ENCODE assay signal across 12 mouse cellular contexts in genomic region chr11:80336351-80336730, GRCm38 (mm10). TPM values are rescaled to one million over a fixed set of nuclear protein-coding genes. Genes with fewer than 3 reads are reported as not detected.
DNase-seq lines count a peak whose midpoint lies in the region; ATAC-seq lines count a peak whose summit lies in the region.
"Had no signal": no experiment of that assay in that cellular context is flagged by ENCODE, and none has a peak within 500 bp of the region (broad histone marks: within the 10 kb centered on the region; RNA-seq: fewer than 3 reads in every experiment).

No protein-coding gene starts in this region.

- no peak for DNase-seq in forebrain, embryonic 10.5 days (ENCODE audit: extremely low spot score, low spot score)
- peak; percentile 22 for DNase-seq in MN1 (ENCODE audit: low spot score)
- DNase-seq in urinary bladder, postnatal 36 days (ENCODE audit: low spot score in 2 of 2), result no peak
- no peak for DNase-seq in cerebellum, adult 11-12 months
- DNase-seq: cerebellum, postnatal 25 days; kidney, adult 8-10 months had no signal

- H3K27me3 ChIP-seq in forebrain, embryonic 10.5 days (ENCODE audit: poor library complexity, severe bottlenecking), result peaks cover 31% of the 10 kb centered on the region
- H3K27me3 ChIP-seq in forebrain, embryonic 16.5 days (replicated peaks; ENCODE audit: control insufficient read depth, insufficient read depth, low read length), result no peaks in the 10 kb centered on the region
- no peaks in the 10 kb centered on the region for H3K27me3 ChIP-seq in forebrain, embryonic 13.5 days
- no peaks in the 10 kb centered on the region for H3K27me3 ChIP-seq in midbrain, embryonic 13.5 days

- no peaks in the 10 kb centered on the region for H3K36me3 ChIP-seq in forebrain, embryonic 10.5 days (replicated peaks)
- no peaks in the 10 kb centered on the region; the same call in 1 of the 2 replicates for H3K36me3 ChIP-seq in forebrain, embryonic 16.5 days (ENCODE audit: control insufficient read depth, insufficient read depth)
- H3K36me3 ChIP-seq in forebrain, embryonic 13.5 days (ENCODE audit: poor library complexity, severe bottlenecking), result peaks cover 57% of the 10 kb centered on the region
- peaks cover 17% of the 10 kb centered on the region; the same call in 1 of the 2 replicates for H3K36me3 ChIP-seq in midbrain, embryonic 13.5 days

- ATAC-seq in forebrain, embryonic 16.5 days, result no peak
- no peak for ATAC-seq in forebrain, embryonic 13.5 days
- ATAC-seq in midbrain, embryonic 13.5 days, result no peak
- ATAC-seq in erythroid progenitor cell, adult 5-6 weeks (replicated peaks; ENCODE audit: low FRiP score, poor library complexity, severe bottlenecking), result no peak

- H3K9me3 ChIP-seq in forebrain, embryonic 10.5 days, result no peaks in the 10 kb centered on the region
- H3K9me3 ChIP-seq in forebrain, embryonic 16.5 days (ENCODE audit: control insufficient read depth, low read length), result no peaks in the 10 kb centered on the region
- H3K9me3 ChIP-seq in forebrain, embryonic 13.5 days (replicated peaks), result no peaks in the 10 kb centered on the region
- no peaks in the 10 kb centered on the region for H3K9me3 ChIP-seq in midbrain, embryonic 13.5 days

- WGBS in forebrain, embryonic 10.5 days, result 15% methylated on average over 6 of the region's 6 CpGs
- 9% methylated on average over 6 of the region's 6 CpGs for WGBS in forebrain, embryonic 16.5 days
- WGBS in forebrain, embryonic 13.5 days, result 12% methylated on average over 6 of the region's 6 CpGs
- 13% methylated on average over 6 of the region's 6 CpGs for WGBS in midbrain, embryonic 13.5 days

- H3K4me1 ChIP-seq in forebrain, embryonic 10.5 days, result peaks cover 44% of the 10 kb centered on the region
- peaks cover 16% of the 10 kb centered on the region for H3K4me1 ChIP-seq in forebrain, embryonic 16.5 days (replicated peaks; ENCODE audit: control insufficient read depth, insufficient read depth, low read length)
- H3K4me1 ChIP-seq in forebrain, embryonic 13.5 days, result peaks cover 24% of the 10 kb centered on the region
- peaks cover 30% of the 10 kb centered on the region for H3K4me1 ChIP-seq in midbrain, embryonic 13.5 days (replicated peaks)

- H3K4me2 ChIP-seq in forebrain, embryonic 16.5 days (ENCODE audit: low read length), result no peak overlapping the region
- H3K4me2 ChIP-seq in forebrain, embryonic 13.5 days, result no peak overlapping the region
- no peak overlapping the region for H3K4me2 ChIP-seq in midbrain, embryonic 13.5 days (replicated peaks)

- H3K4me3 ChIP-seq in forebrain, embryonic 10.5 days, result no peak overlapping the region
- no peak overlapping the region for H3K4me3 ChIP-seq in forebrain, embryonic 16.5 days (replicated peaks; ENCODE audit: low read length)
- no peak overlapping the region for H3K4me3 ChIP-seq in forebrain, embryonic 13.5 days
- H3K4me3 ChIP-seq in midbrain, embryonic 13.5 days (replicated peaks), result no peak overlapping the region
- H3K4me3 ChIP-seq: heart, adult 2 months had no signal

- H3K9ac ChIP-seq in forebrain, embryonic 16.5 days (replicated peaks; ENCODE audit: low read depth, low read length), result no peak overlapping the region
- no peak overlapping the region; the same call in 1 of the 2 replicates for H3K9ac ChIP-seq in forebrain, embryonic 13.5 days
- H3K9ac ChIP-seq in midbrain, embryonic 13.5 days (replicated peaks), result no peak overlapping the region

- H3K27ac ChIP-seq in forebrain, embryonic 10.5 days, result peak overlapping the region; percentile 73
- no peak overlapping the region for H3K27ac ChIP-seq in forebrain, embryonic 16.5 days (ENCODE audit: low read length)
- peak overlapping the region; percentile 85 for H3K27ac ChIP-seq in forebrain, embryonic 13.5 days
- H3K27ac ChIP-seq in midbrain, embryonic 13.5 days, result peak overlapping the region; percentile 92
- H3K27ac ChIP-seq: heart, adult 2 months had no signal

RNA-seq across cellular contexts. Expression of gene Rhbdl3, which starts 35.6 kb away (rescaled TPM):
- 3.1 and 3.6 TPM in 2 replicates for polyA plus RNA-seq in forebrain, embryonic 10.5 days (2016; fragmentation: Nextera tagmentation; extraction: Ambion mirVana)
- polyA plus RNA-seq in forebrain, embryonic 16.5 days (2015; fragmentation: Nextera tagmentation; extraction: Ambion mirVana), result 12.2 and 13.5 TPM in 2 replicates
- polyA plus RNA-seq in forebrain, embryonic 13.5 days (2015; fragmentation: Nextera tagmentation; extraction: Ambion mirVana), result 24.9 and 27.5 TPM in 2 replicates
- polyA plus RNA-seq in midbrain, embryonic 13.5 days (2015; fragmentation: Nextera tagmentation; extraction: Ambion mirVana), result 15.3 and 28.0 TPM in 2 replicates
- total RNA-seq in erythroid progenitor cell, adult 5-6 weeks (2015; ENCODE audit: low replicate concordance), result not detected in 2 replicates
- not detected in 2 replicates for total RNA-seq in erythroid progenitor cell, adult 5-6 weeks (2017; ENCODE audit: low replicate concordance)
- total RNA-seq: neutrophil, adult 5-6 weeks had no signal

RNA-seq across cellular contexts. Expression of gene 5730455P16Rik, which starts 41.5 kb away (rescaled TPM):
- 26.5 and 29.4 TPM in 2 replicates for polyA plus RNA-seq in forebrain, embryonic 10.5 days (2016; fragmentation: Nextera tagmentation; extraction: Ambion mirVana)
- 35.3 and 41.6 TPM in 2 replicates for polyA plus RNA-seq in forebrain, embryonic 16.5 days (2015; fragmentation: Nextera tagmentation; extraction: Ambion mirVana)
- 30.3 and 32.3 TPM in 2 replicates for polyA plus RNA-seq in forebrain, embryonic 13.5 days (2015; fragmentation: Nextera tagmentation; extraction: Ambion mirVana)
- 32.2 and 36.7 TPM in 2 replicates for polyA plus RNA-seq in midbrain, embryonic 13.5 days (2015; fragmentation: Nextera tagmentation; extraction: Ambion mirVana)
- 5.8 and 7.5 TPM in 2 replicates for total RNA-seq in erythroid progenitor cell, adult 5-6 weeks (2015; ENCODE audit: low replicate concordance)
- 4.5 and 5.8 TPM in 2 replicates for total RNA-seq in erythroid progenitor cell, adult 5-6 weeks (2017; ENCODE audit: low replicate concordance)

RNA-seq across cellular contexts. Expression of gene Zfp207, which starts 46.7 kb away (rescaled TPM):
- polyA plus RNA-seq in forebrain, embryonic 10.5 days (2016; fragmentation: Nextera tagmentation; extraction: Ambion mirVana), result 301 and 320 TPM in 2 replicates
- 246 and 250 TPM in 2 replicates for polyA plus RNA-seq in forebrain, embryonic 16.5 days (2015; fragmentation: Nextera tagmentation; extraction: Ambion mirVana)
- polyA plus RNA-seq in forebrain, embryonic 13.5 days (2015; fragmentation: Nextera tagmentation; extraction: Ambion mirVana), result 266 and 272 TPM in 2 replicates
- 244 and 250 TPM in 2 replicates for polyA plus RNA-seq in midbrain, embryonic 13.5 days (2015; fragmentation: Nextera tagmentation; extraction: Ambion mirVana)
- 426 and 462 TPM in 2 replicates for total RNA-seq in erythroid progenitor cell, adult 5-6 weeks (2015; ENCODE audit: low replicate concordance)
- total RNA-seq in erythroid progenitor cell, adult 5-6 weeks (2017; ENCODE audit: low replicate concordance), result 295 and 332 TPM in 2 replicates
